Mouse (Mus musculus): ENCODE measurements around the gene Cdk5.

DNA sequence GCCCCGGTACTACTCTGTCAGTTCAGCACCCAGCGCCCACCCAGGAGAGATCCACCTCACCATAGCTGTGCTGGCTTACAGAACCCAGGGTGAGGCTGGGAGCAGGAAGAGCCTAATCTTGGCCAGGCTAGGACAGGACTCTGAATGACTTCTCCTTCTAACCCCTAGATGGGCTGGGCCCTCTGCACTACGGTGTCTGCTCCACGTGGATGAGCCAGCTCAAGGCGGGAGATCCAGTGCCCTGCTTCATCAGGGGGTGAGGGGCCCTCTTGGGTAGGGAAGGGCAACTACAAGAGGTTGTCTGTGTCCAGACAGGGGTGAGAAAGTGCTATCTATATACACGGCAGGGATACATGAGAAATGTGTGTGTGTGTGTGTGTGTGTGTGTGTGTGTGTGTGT lies 41.8 kb downstream of the Cdk5 start:
- TF ChIP-seq CTCF (IDR thresholded peaks at IDR 0.05; ENCODE audit: low read depth, low read length), result no peak
- TF ChIP-seq GATA2 (IDR thresholded peaks at IDR 0.05; ENCODE audit: borderline replicate concordance, low read depth, low read length), result no peak
- no peak for TF ChIP-seq GATA1 (IDR thresholded peaks at IDR 0.05; ENCODE audit: borderline replicate concordance, low read length)
- TF ChIP-seq TAL1 (conservative IDR thresholded peaks at IDR 0.05; ENCODE audit: low read depth, low read length), result no peak
